Mouse (Mus musculus): ENCODE measurements around the gene Capn15.

- TF ChIP-seq USF2 (IDR thresholded peaks at IDR 0.05; ENCODE audit: borderline replicate concordance in 1 of 2, insufficient read depth in 1 of 2, low read depth in 1 of 2, low read length in 2 of 2): no peak
- no peak for TF ChIP-seq POLR2A (IDR thresholded peaks at IDR 0.05; ENCODE audit: control insufficient read depth in 1 of 2, insufficient read depth in 1 of 2, low read depth in 1 of 2, low read length in 2 of 2, poor library complexity in 1 of 2)
- TF ChIP-seq E2F4 (IDR thresholded peaks at IDR 0.05; ENCODE audit: borderline replicate concordance, low read depth, low read length): no peak
- TF ChIP-seq RAD21 (IDR thresholded peaks at IDR 0.05; ENCODE audit: low read depth, low read length): no peak
- no peak for TF ChIP-seq CTCF (IDR thresholded peaks at IDR 0.05 in 2 of 3, conservative IDR thresholded peaks at IDR 0.05 in 1 of 3; ENCODE audit: control insufficient read depth in 1 of 3, insufficient read depth in 1 of 3, low read depth in 2 of 3, low read length in 3 of 3, poor library complexity in 1 of 3, severe bottlenecking in 1 of 3)
- no peak for TF ChIP-seq HCFC1 (IDR thresholded peaks at IDR 0.05; ENCODE audit: low read depth, low read length)
- TF ChIP-seq SIN3A (IDR thresholded peaks at IDR 0.05; ENCODE audit: low read length): no peak
- TF ChIP-seq ELF1 (IDR thresholded peaks at IDR 0.05; ENCODE audit: low read depth, low read length): no peak
- TF ChIP-seq UBTF (IDR thresholded peaks at IDR 0.05; ENCODE audit: borderline replicate concordance, insufficient read depth, low read depth, low read length): no peak
Measured at GRCm38 (mm10) chr17:26023966-26024365, 38.4 kb upstream of the Capn15 start.

Measured in MEL (cell line).